Mouse (Mus musculus): Measurements from ENCODE around the gene Mtch2. TPM values are rescaled to one million over a fixed set of nuclear protein-coding genes. Genes with fewer than 3 reads are reported as not detected.
"Not testable (repeated sequence)": the region's sequence is repeated elsewhere in the genome, so short reads cannot be mapped to it uniquely, and the experiment has no call there.

Mtch2 gene
- polyA plus RNA-seq, 1 experiment from 2014 or later, result 291 TPM

- no peak for DNase-seq (ENCODE audit: low spot score)
- Histone ChIP-seq H3K36me3 (ENCODE audit: control insufficient read depth, insufficient read depth, low read length) (no peaks in the 10 kb centered on the region), H3K4me3 (ENCODE audit: low read depth, low read length) (no peak overlapping the region), H3K9ac (ENCODE audit: low read length) (no peak overlapping the region), H3K27ac (ENCODE audit: low read depth, low read length) (no peak overlapping the region), H3K4me2 (ENCODE audit: low read depth) (no peak overlapping the region), H3K9me3 (ENCODE audit: control insufficient read depth, low read length) (no peaks in the 10 kb centered on the region), H3K4me1 (ENCODE audit: control insufficient read depth, insufficient read depth, low read length) (no peaks in the 10 kb centered on the region), H3K27me3 (ENCODE audit: control insufficient read depth, insufficient read depth, low read length) (no peaks in the 10 kb centered on the region)
- WGBS, result 77% methylated on average over 6 of the region's 6 CpGs
- ATAC-seq (ENCODE audit: insufficient read depth, low FRiP score, low TSS enrichment), result no peak
These were observed 23.2 kb upstream of the Mtch2 start for GRCm38 (mm10) chr2:90823781-90824180.

GRCm38 (mm10) chr2:90824528-90824927, 22.4 kb upstream of the Mtch2 start:
- not testable (repeated sequence) for H3K4me3 ChIP-seq (ENCODE audit: low read depth, low read length); H3K27me3 ChIP-seq (ENCODE audit: control insufficient read depth, insufficient read depth, low read length); H3K4me1 ChIP-seq (ENCODE audit: control insufficient read depth, insufficient read depth, low read length); DNase-seq (ENCODE audit: low spot score); H3K9me3 ChIP-seq (ENCODE audit: control insufficient read depth, low read length); H3K4me2 ChIP-seq (ENCODE audit: low read depth); H3K9ac ChIP-seq (ENCODE audit: low read length); ATAC-seq (ENCODE audit: insufficient read depth, low FRiP score, low TSS enrichment); H3K36me3 ChIP-seq (ENCODE audit: control insufficient read depth, insufficient read depth, low read length); H3K27ac ChIP-seq (ENCODE audit: low read depth, low read length)
- WGBS, result 50% methylated on average over 10 of the region's 10 CpGs

GRCm38 (mm10) chr2:90825515-90826172, 21.3 kb upstream of the Mtch2 start:
- Histone ChIP-seq H3K4me2 (ENCODE audit: low read depth) (no peak overlapping the region), H3K4me3 (ENCODE audit: low read depth, low read length) (no peak overlapping the region), H3K9me3 (ENCODE audit: control insufficient read depth, low read length) (no peaks in the 10 kb centered on the region), H3K36me3 (ENCODE audit: control insufficient read depth, insufficient read depth, low read length) (no peaks in the 10 kb centered on the region), H3K27ac (ENCODE audit: low read depth, low read length) (no peak overlapping the region), H3K9ac (ENCODE audit: low read length) (no peak overlapping the region), H3K27me3 (ENCODE audit: control insufficient read depth, insufficient read depth, low read length) (no peaks in the 10 kb centered on the region), H3K4me1 (ENCODE audit: control insufficient read depth, insufficient read depth, low read length) (no peaks in the 10 kb centered on the region)
- WGBS, result 89% methylated on average over 11 of the region's 11 CpGs
- ATAC-seq (ENCODE audit: insufficient read depth, low FRiP score, low TSS enrichment) (no peak), DNase-seq (ENCODE audit: low spot score) (no peak)

GRCm38 (mm10) chr2:90828739-90829138, 18.2 kb upstream of the Mtch2 start:
- H3K4me3 ChIP-seq (ENCODE audit: low read depth, low read length), result no peak overlapping the region
- H3K36me3 ChIP-seq (ENCODE audit: control insufficient read depth, insufficient read depth, low read length), result no peaks in the 10 kb centered on the region
- no peak overlapping the region for H3K4me2 ChIP-seq (ENCODE audit: low read depth)
- no peak overlapping the region for H3K9ac ChIP-seq (ENCODE audit: low read length)
- H3K27ac ChIP-seq (ENCODE audit: low read depth, low read length), result no peak overlapping the region
- H3K4me1 ChIP-seq (ENCODE audit: control insufficient read depth, insufficient read depth, low read length), result no peaks in the 10 kb centered on the region
- ATAC-seq (ENCODE audit: insufficient read depth, low FRiP score, low TSS enrichment) (no peak), DNase-seq (ENCODE audit: low spot score) (no peak)
- H3K9me3 ChIP-seq (ENCODE audit: control insufficient read depth, low read length), result no peaks in the 10 kb centered on the region
- 82% methylated on average over 7 of the region's 7 CpGs for WGBS
- no peaks in the 10 kb centered on the region for H3K27me3 ChIP-seq (ENCODE audit: control insufficient read depth, insufficient read depth, low read length)

GRCm38 (mm10) chr2:90833502-90833901, 13.5 kb upstream of the Mtch2 start:
- ATAC-seq (ENCODE audit: insufficient read depth, low FRiP score, low TSS enrichment), result no peak
- no peaks in the 10 kb centered on the region for H3K4me1 ChIP-seq (ENCODE audit: control insufficient read depth, insufficient read depth, low read length)
- H3K4me3 ChIP-seq (ENCODE audit: low read depth, low read length), result no peak overlapping the region
- DNase-seq (ENCODE audit: low spot score), result no peak
- H3K36me3 ChIP-seq (ENCODE audit: control insufficient read depth, insufficient read depth, low read length), result no peaks in the 10 kb centered on the region
- no peak overlapping the region for H3K4me2 ChIP-seq (ENCODE audit: low read depth)
- no peak overlapping the region for H3K27ac ChIP-seq (ENCODE audit: low read depth, low read length)
- H3K9ac ChIP-seq (ENCODE audit: low read length), result no peak overlapping the region
- H3K9me3 ChIP-seq (ENCODE audit: control insufficient read depth, low read length), result no peaks in the 10 kb centered on the region
- no peaks in the 10 kb centered on the region for H3K27me3 ChIP-seq (ENCODE audit: control insufficient read depth, insufficient read depth, low read length)
- 79% methylated on average over 5 of the region's 5 CpGs for whole genome bisulfite sequencing

- WGBS, result 90% methylated on average over 2 of the region's 2 CpGs
- Histone ChIP-seq H3K9ac (ENCODE audit: low read length) (no peak overlapping the region), H3K9me3 (ENCODE audit: control insufficient read depth, low read length) (no peaks in the 10 kb centered on the region), H3K4me3 (ENCODE audit: low read depth, low read length) (no peak overlapping the region), H3K27ac (ENCODE audit: low read depth, low read length) (no peak overlapping the region), H3K27me3 (ENCODE audit: control insufficient read depth, insufficient read depth, low read length) (no peaks in the 10 kb centered on the region), H3K4me1 (ENCODE audit: control insufficient read depth, insufficient read depth, low read length) (no peaks in the 10 kb centered on the region), H3K36me3 (ENCODE audit: control insufficient read depth, insufficient read depth, low read length) (no peaks in the 10 kb centered on the region), H3K4me2 (ENCODE audit: low read depth) (no peak overlapping the region)
- ATAC-seq (ENCODE audit: insufficient read depth, low FRiP score, low TSS enrichment) (no peak), DNase-seq (ENCODE audit: low spot score) (no peak)
These were observed 8.3 kb upstream of the Mtch2 start for GRCm38 (mm10) chr2:90838621-90839020.

- Histone ChIP-seq H3K4me3 (ENCODE audit: low read depth, low read length) (no peak overlapping the region), H3K27ac (ENCODE audit: low read depth, low read length) (no peak overlapping the region), H3K9me3 (ENCODE audit: control insufficient read depth, low read length) (no peaks in the 10 kb centered on the region), H3K9ac (ENCODE audit: low read length) (no peak overlapping the region), H3K27me3 (ENCODE audit: control insufficient read depth, insufficient read depth, low read length) (no peaks in the 10 kb centered on the region), H3K36me3 (ENCODE audit: control insufficient read depth, insufficient read depth, low read length) (no peaks in the 10 kb centered on the region), H3K4me2 (ENCODE audit: low read depth) (no peak overlapping the region), H3K4me1 (ENCODE audit: control insufficient read depth, insufficient read depth, low read length) (no peaks in the 10 kb centered on the region)
- WGBS, result 69% methylated on average over 1 of the region's 1 CpGs
- DNase-seq (ENCODE audit: low spot score) (no peak), ATAC-seq (ENCODE audit: insufficient read depth, low FRiP score, low TSS enrichment) (no peak)
These were observed 3.3 kb upstream of the Mtch2 start for GRCm38 (mm10) chr2:90843666-90844065.

GRCm38 (mm10) chr2:90844262-90844661, 2.7 kb upstream of the Mtch2 start:
- WGBS, result 80% methylated on average over 5 of the region's 5 CpGs
- H3K9ac ChIP-seq (ENCODE audit: low read length), result no peak overlapping the region
- no peak overlapping the region for H3K4me3 ChIP-seq (ENCODE audit: low read depth, low read length)
- H3K27ac ChIP-seq (ENCODE audit: low read depth, low read length), result no peak overlapping the region
- no peaks in the 10 kb centered on the region for H3K9me3 ChIP-seq (ENCODE audit: control insufficient read depth, low read length)
- H3K4me1 ChIP-seq (ENCODE audit: control insufficient read depth, insufficient read depth, low read length), result no peaks in the 10 kb centered on the region
- no peak overlapping the region for H3K4me2 ChIP-seq (ENCODE audit: low read depth)
- DNase-seq (ENCODE audit: low spot score), result no peak
- H3K27me3 ChIP-seq (ENCODE audit: control insufficient read depth, insufficient read depth, low read length), result no peaks in the 10 kb centered on the region
- no peak for ATAC-seq (ENCODE audit: insufficient read depth, low FRiP score, low TSS enrichment)
- H3K36me3 ChIP-seq (ENCODE audit: control insufficient read depth, insufficient read depth, low read length), result no peaks in the 10 kb centered on the region

GRCm38 (mm10) chr2:90845234-90845633, 1.7 kb upstream of the Mtch2 start:
- H3K9ac ChIP-seq (ENCODE audit: low read length), result no peak overlapping the region

More at GRCm38 (mm10) chr2:90845234-90845633, 1.7 kb upstream of the Mtch2 start:
- no peak for ATAC-seq (ENCODE audit: insufficient read depth, low FRiP score, low TSS enrichment)
- Histone ChIP-seq H3K9me3 (ENCODE audit: control insufficient read depth, low read length) (no peaks in the 10 kb centered on the region), H3K4me2 (ENCODE audit: low read depth) (no peak overlapping the region), H3K27me3 (ENCODE audit: control insufficient read depth, insufficient read depth, low read length) (no peaks in the 10 kb centered on the region), H3K36me3 (ENCODE audit: control insufficient read depth, insufficient read depth, low read length) (no peaks in the 10 kb centered on the region; the same call in 1 of the 2 replicates), H3K27ac (ENCODE audit: low read depth, low read length) (no peak overlapping the region), H3K4me1 (ENCODE audit: control insufficient read depth, insufficient read depth, low read length) (no peaks in the 10 kb centered on the region), H3K4me3 (ENCODE audit: low read depth, low read length) (no peak overlapping the region)
- no peak for DNase-seq (ENCODE audit: low spot score)
- WGBS, result 86% methylated on average over 5 of the region's 5 CpGs
